Mouse (Mus musculus) right cerebral cortex, adult 18-20 months (tissue): ENCODE measurements around the gene Olfr1489.
"Not testable (repeated sequence)": the region's sequence is repeated elsewhere in the genome, so short reads cannot be mapped to it uniquely, and the experiment has no call there.

ENCODE experiments used
- DNase-seq: peaks from one replicate; pipeline ENCODE4 v3.0.0; 2022; ENCODE audit warnings: mixed read lengths

Gene Olfr1489

GRCm38 (mm10) chr19:13631321-13631720, at the start of gene Olfr1489:
Olfr1489 (plus strand) TSS chr19:13631621.
- no peak for DNase-seq

- DNase-seq: no peak
These were observed 48.2 kb upstream of the Olfr1489 start, which contains the start of gene Olfr1484 for GRCm38 (mm10) chr19:13583211-13583610. Olfr1484 (plus strand) TSS chr19:13583511.

GRCm38 (mm10) chr19:13617075-13617474, 14.3 kb upstream of the Olfr1489 start, which contains the start of gene Olfr1487:
Olfr1487 (plus strand) TSS chr19:13617375.
- not testable (repeated sequence) for DNase-seq

GRCm38 (mm10) chr19:13650791-13651190, 19.4 kb downstream of the Olfr1489 start, which contains the start of gene Olfr1490:
Olfr1490 (plus strand) TSS chr19:13651091.
- no peak for DNase-seq
